Mouse (Mus musculus) CD4-positive helper T cell, adult 2 months (primary cell): ENCODE results near the gene Ttc9b.
"Not testable (repeated sequence)": the region's sequence is repeated elsewhere in the genome, so short reads cannot be mapped to it uniquely, and the experiment has no call there.

Experiments
- DNase-seq: peaks from one replicate; pipeline ENCODE4 v3.0.0-alpha.2; 2012; ENCODE audit warnings: low read depth, missing footprints, low spot score

Ttc9b gene

GRCm38 (mm10) chr7:27653681-27654437 lies at the start of gene Ttc9b:
Gene Ttc9b, plus strand, starts transcription at chr7:27653915.
- DNase-seq: peak; percentile 62

GRCm38 (mm10) chr7:27604661-27605348 lies 48.9 kb upstream of the Ttc9b start:
- no peak for DNase-seq

GRCm38 (mm10) chr7:27605499-27606285 lies 48.0 kb upstream of the Ttc9b start:
- DNase-seq: no peak

GRCm38 (mm10) chr7:27606481-27607254 lies 47.0 kb upstream of the Ttc9b start:
- DNase-seq: no peak

GRCm38 (mm10) chr7:27607580-27607979 lies 46.1 kb upstream of the Ttc9b start:
- no peak for DNase-seq

- DNase-seq: no peak
These were observed 45.6 kb upstream of the Ttc9b start for GRCm38 (mm10) chr7:27608130-27608529.

GRCm38 (mm10) chr7:27609285-27609684 lies 44.4 kb upstream of the Ttc9b start:
- DNase-seq: no peak

- no peak for DNase-seq
These were observed 44.0 kb upstream of the Ttc9b start for GRCm38 (mm10) chr7:27609688-27610087.

GRCm38 (mm10) chr7:27610370-27610769 lies 43.3 kb upstream of the Ttc9b start:
- DNase-seq: no peak

GRCm38 (mm10) chr7:27610871-27611270 lies 42.8 kb upstream of the Ttc9b start:
- DNase-seq: no peak

- no peak for DNase-seq
These were observed 40.8 kb upstream of the Ttc9b start for GRCm38 (mm10) chr7:27612940-27613339.

GRCm38 (mm10) chr7:27613751-27614499 lies 39.8 kb upstream of the Ttc9b start:
- no peak for DNase-seq

GRCm38 (mm10) chr7:27621028-27621427 lies 32.7 kb upstream of the Ttc9b start:
- DNase-seq: no peak

GRCm38 (mm10) chr7:27622234-27622633 lies 31.5 kb upstream of the Ttc9b start:
- no peak for DNase-seq

GRCm38 (mm10) chr7:27624967-27625366 lies 28.7 kb upstream of the Ttc9b start:
- DNase-seq: no peak

GRCm38 (mm10) chr7:27627707-27628106 lies 26.0 kb upstream of the Ttc9b start:
- DNase-seq: no peak

- DNase-seq: no peak
These were observed 25.5 kb upstream of the Ttc9b start for GRCm38 (mm10) chr7:27628190-27628589.

- not testable (repeated sequence) for DNase-seq
These were observed 24.9 kb upstream of the Ttc9b start for GRCm38 (mm10) chr7:27628816-27629215.

- DNase-seq: no peak
These were observed 22.3 kb upstream of the Ttc9b start for GRCm38 (mm10) chr7:27631439-27631838.

- no peak for DNase-seq
These were observed 20.5 kb upstream of the Ttc9b start for GRCm38 (mm10) chr7:27633166-27633565.

- no peak for DNase-seq
These were observed 19.0 kb upstream of the Ttc9b start for GRCm38 (mm10) chr7:27634691-27635090.
